Mouse (Mus musculus) kidney, embryonic 16.5 days (tissue): ENCODE results near the gene Zbtb33. TPM values are rescaled to one million over a fixed set of nuclear protein-coding genes. Genes with fewer than 3 reads are reported as not detected.
A peak's percentile ranks its signal among the peaks of the same experiment; 100 is the strongest.
"Not testable (repeated sequence)": the region's sequence is repeated elsewhere in the genome, so short reads cannot be mapped to it uniquely, and the experiment has no call there.

Source experiments
- ATAC-seq: fragments of 200-750 bp; cut with Nextera tagmentation; 2 replicates; pipeline ENCODE4 v1.8.0; 2017; ENCODE audit warnings: moderate TSS enrichment; ENCODE audit not compliant: low FRiP score, low TSS enrichment
- H3K27ac ChIP-seq: fragments of 300-500 bp; sonication (generic); 2 replicates; pipeline ENCODE4 v1.5.1; 2014; ENCODE audit warnings: low read length
- H3K27me3 ChIP-seq: fragments of 300-500 bp; sonication (generic); 2 replicates; pipeline ENCODE4 v1.6.1; 2014; ENCODE audit warnings: low read length, control low read depth, mixed read lengths; ENCODE audit not compliant: insufficient read depth
- H3K36me3 ChIP-seq: fragments of 300-500 bp; sonication (generic); 2 replicates; pipeline ENCODE4 v1.6.1; 2014; ENCODE audit warnings: low read length, control low read depth, mixed read lengths; ENCODE audit not compliant: insufficient read depth
- H3K4me1 ChIP-seq: fragments of 300-500 bp; sonication (generic); 2 replicates; pipeline ENCODE4 v1.6.1; 2014; ENCODE audit warnings: low read length, control low read depth, mixed read lengths; ENCODE audit not compliant: insufficient read depth
- H3K4me2 ChIP-seq: fragments of 300-500 bp; sonication (generic); replicated peaks from 2 replicates; pipeline ENCODE4 v1.6.1; 2014; ENCODE audit warnings: low read depth, low read length
- H3K4me3 ChIP-seq: fragments of 300-500 bp; sonication (generic); 2 replicates; pipeline ENCODE4 v1.5.1; 2014; ENCODE audit warnings: mild to moderate bottlenecking, low read length
- H3K9ac ChIP-seq: fragments of 300-500 bp; sonication (generic); replicated peaks from 2 replicates; pipeline ENCODE4 v1.6.1; 2014; ENCODE audit warnings: low read length
- H3K9me3 ChIP-seq: fragments of 300-500 bp; sonication (generic); 2 replicates; pipeline ENCODE4 v1.6.1; 2016; ENCODE audit warnings: low read length, control low read depth
- WGBS: fragments of 180-500 bp; shearing (Covaris S2); extraction: QIAGEN DNeasy Blood & Tissue Kit; methylation state at CpG from one replicate; pipeline ENCODE4 v1.1.7; 2014; 5-methylcytosine and 5-hydroxymethylcytosine counted together
- polyA plus RNA-seq: library from polyadenylated mRNA; unstranded; fragments of >200 nt; fragmentation: Nextera tagmentation; extraction: Ambion mirVana; gene quantifications from 2 replicates; pipeline ENCODE4 v1.2.1, GENCODE M21; 2015

Zbtb33 gene
- 3.4 and 4.2 TPM in 2 replicates for polyA plus RNA-seq

DNA sequence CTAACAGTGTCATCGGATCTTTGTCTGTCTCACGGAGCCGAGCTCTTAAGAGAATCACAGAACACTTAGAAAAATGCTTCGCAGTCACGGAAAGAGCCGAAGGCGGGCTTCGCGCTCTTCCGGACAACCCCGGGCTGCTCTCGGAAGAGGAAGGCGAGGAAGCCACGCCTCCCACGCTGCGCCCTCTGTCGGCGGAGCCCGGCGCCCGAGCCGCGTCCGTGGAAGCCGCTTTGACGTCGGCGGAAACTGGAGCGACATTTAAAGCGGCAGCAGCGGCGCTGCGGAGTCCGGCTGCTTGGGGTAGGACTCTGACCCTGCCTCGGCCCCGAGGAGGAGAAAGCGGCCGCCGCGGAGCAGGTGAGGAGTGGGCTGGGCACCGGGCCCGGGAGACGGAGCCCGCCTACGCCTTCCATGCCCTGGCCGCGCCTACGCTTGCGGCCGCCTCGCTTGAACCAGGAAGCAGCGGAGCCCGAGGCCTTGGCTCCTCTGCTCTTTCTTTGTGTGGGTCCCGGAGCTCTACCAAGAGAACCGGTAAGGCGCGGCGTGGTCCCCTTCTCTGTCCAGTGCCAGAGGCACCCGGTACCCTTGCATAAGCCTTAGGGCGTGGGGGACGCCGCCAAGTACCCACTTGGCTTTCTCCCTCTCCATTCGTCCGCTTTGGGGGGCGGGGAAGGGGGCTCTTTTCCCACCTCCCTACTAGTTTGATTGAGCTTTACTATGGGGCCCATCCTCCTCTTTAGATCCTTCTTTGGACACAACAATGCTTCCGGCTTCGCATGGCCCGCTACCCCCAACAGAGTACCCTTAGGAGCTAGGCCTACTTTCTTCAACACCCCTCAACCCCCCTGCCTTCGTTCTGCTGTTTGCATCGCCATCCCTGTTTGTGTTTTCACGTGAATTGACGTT, at the start of gene Zbtb33:
TSS of gene Zbtb33 (plus strand) at position 242 of the 906 bp plus-strand sequence.
- no peaks in the 10 kb centered on the region for H3K27me3 ChIP-seq
- H3K9me3 ChIP-seq: no peaks in the 10 kb centered on the region
- H3K9ac ChIP-seq: peak within 1 kb of the TSS; percentile 79
- peak; percentile 97 for ATAC-seq
- peak within 1 kb of the TSS; percentile 91 for H3K27ac ChIP-seq
- H3K36me3 ChIP-seq: 0 out of 2 replicates have a peak, but pooled peaks cover 4% of the 10 kb centered on the region
- peak within 1 kb of the TSS; percentile 65 for H3K4me2 ChIP-seq
- 23% methylated on average over 61 of the region's 72 CpGs for WGBS
- H3K4me1 ChIP-seq: peaks cover 3% of the 10 kb centered on the region; the same call in 1 of the 2 replicates
- peak within 1 kb of the TSS; percentile 73 for H3K4me3 ChIP-seq

DNA sequence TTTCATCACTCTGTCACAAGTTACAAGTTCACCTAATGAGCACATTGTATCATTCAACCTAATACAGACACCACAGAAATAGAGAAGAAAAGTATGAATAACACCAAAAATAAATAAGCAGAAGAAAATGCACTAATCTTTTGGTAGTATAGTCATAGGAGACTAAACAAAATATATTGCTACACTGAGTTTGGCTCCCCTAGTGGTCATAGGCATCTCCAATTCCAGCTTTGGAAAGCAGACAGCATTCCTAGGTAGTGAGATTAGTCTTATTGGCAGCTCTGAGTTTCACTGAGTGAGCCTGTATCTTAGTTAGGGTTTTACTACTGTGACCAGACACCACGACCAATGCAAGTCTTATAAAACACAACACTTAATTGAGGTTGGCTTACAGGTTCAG, 30.5 kb upstream of the Zbtb33 start:
- H3K4me3 ChIP-seq: no peak overlapping the region
- H3K27me3 ChIP-seq: no peaks in the 10 kb centered on the region
- H3K4me1 ChIP-seq: no peaks in the 10 kb centered on the region
- H3K36me3 ChIP-seq: no peaks in the 10 kb centered on the region
- no peak overlapping the region for H3K27ac ChIP-seq
- H3K4me2 ChIP-seq: no peak overlapping the region
- 50% methylated on average over 1 of the region's 1 CpGs for WGBS
- ATAC-seq: no peak
- no peak overlapping the region for H3K9ac ChIP-seq
- H3K9me3 ChIP-seq: no peaks in the 10 kb centered on the region

DNA sequence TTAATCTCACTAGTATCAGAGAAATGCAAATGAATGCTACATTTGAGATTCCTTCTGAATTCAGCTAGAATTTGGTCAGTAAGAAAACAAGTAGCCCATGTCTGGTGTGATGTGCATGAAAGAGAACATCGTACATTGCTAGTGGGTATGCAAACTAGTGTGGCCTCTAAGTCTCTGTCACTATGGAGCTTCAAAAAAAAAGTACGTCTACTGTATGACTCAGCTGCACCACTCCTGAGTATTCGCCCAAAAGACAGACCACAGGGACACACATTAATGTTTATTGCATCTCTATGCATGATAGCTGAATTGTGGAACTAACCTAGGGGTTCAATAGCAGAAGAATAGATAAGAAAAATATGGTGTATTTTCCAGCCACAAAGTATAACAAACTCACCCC, 24.3 kb upstream of the Zbtb33 start:
- WGBS: 86% methylated on average over 3 of the region's 3 CpGs
- no peak overlapping the region for H3K4me2 ChIP-seq
- no peaks in the 10 kb centered on the region for H3K9me3 ChIP-seq
- no peak overlapping the region for H3K4me3 ChIP-seq
- H3K27me3 ChIP-seq: no peaks in the 10 kb centered on the region
- no peaks in the 10 kb centered on the region for H3K36me3 ChIP-seq
- H3K4me1 ChIP-seq: no peaks in the 10 kb centered on the region
- ATAC-seq: no peak
- no peak overlapping the region for H3K27ac ChIP-seq
- H3K9ac ChIP-seq: no peak overlapping the region

DNA sequence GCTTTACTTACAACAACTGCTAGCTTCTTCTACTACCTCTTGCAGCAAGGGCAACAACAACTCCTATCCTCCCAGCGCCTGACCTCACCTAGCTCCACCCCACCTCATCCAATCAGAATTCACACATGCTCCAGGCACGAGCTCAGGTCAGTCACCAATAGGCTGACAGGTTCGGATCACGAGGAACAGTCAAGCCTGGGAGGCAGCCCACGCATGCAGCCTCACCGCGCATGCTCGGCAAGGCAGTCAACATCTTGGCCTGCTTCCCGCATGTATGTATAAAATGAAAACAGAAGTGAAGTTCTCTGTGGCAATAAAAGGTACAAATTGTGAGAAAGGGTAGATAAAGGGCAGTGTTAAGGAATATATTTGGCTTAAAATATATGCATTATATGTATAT, 23.5 kb upstream of the Zbtb33 start:
- Histone ChIP-seq H3K9me3 (no peaks in the 10 kb centered on the region), H3K9ac (no peak overlapping the region), H3K4me2 (no peak overlapping the region), H3K27me3 (no peaks in the 10 kb centered on the region), H3K4me1 (no peaks in the 10 kb centered on the region), H3K4me3 (no peak overlapping the region), H3K36me3 (no peaks in the 10 kb centered on the region), H3K27ac (no peak overlapping the region)
- 71% methylated on average over 9 of the region's 9 CpGs for WGBS
- no peak for ATAC-seq

DNA sequence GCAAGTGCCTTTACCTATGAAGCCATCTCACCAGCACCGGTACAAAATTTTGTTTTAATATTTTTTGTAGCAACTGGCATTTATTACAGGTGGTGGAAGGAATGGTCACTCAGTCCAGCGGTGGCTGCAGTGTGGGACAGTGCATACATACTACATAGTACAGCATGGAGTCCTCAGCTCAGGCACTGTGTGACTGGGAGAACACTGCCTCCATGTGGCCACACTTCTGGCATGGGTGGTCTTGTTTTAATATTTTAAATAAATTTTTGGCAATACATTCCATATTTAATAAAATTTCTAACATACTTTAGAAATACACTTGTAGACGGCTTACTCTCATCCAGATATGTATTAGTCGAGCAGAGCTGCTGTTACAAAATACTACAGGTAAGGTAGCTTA, 23.0 kb upstream of the Zbtb33 start:
- ATAC-seq: no peak
- Histone ChIP-seq H3K4me3 (no peak overlapping the region), H3K27ac (no peak overlapping the region), H3K4me1 (no peaks in the 10 kb centered on the region), H3K36me3 (no peaks in the 10 kb centered on the region), H3K4me2 (no peak overlapping the region), H3K9ac (no peak overlapping the region), H3K9me3 (no peaks in the 10 kb centered on the region), H3K27me3 (no peaks in the 10 kb centered on the region)
- WGBS: 76% methylated on average over 4 of the region's 4 CpGs

DNA sequence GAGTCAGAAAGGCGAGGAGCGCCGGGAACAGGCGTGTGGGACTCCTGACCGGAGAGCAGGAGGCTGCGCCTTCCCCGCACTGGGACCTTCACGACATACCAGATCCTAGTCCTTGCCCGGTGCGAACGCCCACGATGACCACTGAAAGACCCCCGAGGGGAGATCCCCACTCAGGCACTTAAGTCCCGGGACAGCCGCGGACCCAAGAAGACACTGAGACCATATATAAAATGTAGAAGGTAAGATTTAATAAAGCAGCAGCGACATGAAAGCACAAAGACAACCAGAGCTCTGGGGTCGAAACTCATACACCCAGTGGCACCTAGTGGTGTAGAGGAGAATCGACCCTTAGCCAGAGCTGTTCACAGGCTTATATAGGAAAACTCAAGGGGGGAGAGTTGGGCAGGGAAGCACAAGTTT, 9.7 kb upstream of the Zbtb33 start:
- Histone ChIP-seq H3K9ac (0 out of 2 replicates have a peak overlapping the region, but pooled peaks have one; percentile 38), H3K4me2 (peak overlapping the region; percentile 46), H3K4me3 (peak overlapping the region; percentile 33)
- not testable (repeated sequence) for H3K36me3 ChIP-seq, H3K4me1 ChIP-seq, H3K27me3 ChIP-seq, H3K27ac ChIP-seq, H3K9me3 ChIP-seq
- 38% methylated on average over 18 of the region's 19 CpGs for WGBS
- peak; percentile 72; the same call in 1 of the 2 replicates for ATAC-seq

DNA sequence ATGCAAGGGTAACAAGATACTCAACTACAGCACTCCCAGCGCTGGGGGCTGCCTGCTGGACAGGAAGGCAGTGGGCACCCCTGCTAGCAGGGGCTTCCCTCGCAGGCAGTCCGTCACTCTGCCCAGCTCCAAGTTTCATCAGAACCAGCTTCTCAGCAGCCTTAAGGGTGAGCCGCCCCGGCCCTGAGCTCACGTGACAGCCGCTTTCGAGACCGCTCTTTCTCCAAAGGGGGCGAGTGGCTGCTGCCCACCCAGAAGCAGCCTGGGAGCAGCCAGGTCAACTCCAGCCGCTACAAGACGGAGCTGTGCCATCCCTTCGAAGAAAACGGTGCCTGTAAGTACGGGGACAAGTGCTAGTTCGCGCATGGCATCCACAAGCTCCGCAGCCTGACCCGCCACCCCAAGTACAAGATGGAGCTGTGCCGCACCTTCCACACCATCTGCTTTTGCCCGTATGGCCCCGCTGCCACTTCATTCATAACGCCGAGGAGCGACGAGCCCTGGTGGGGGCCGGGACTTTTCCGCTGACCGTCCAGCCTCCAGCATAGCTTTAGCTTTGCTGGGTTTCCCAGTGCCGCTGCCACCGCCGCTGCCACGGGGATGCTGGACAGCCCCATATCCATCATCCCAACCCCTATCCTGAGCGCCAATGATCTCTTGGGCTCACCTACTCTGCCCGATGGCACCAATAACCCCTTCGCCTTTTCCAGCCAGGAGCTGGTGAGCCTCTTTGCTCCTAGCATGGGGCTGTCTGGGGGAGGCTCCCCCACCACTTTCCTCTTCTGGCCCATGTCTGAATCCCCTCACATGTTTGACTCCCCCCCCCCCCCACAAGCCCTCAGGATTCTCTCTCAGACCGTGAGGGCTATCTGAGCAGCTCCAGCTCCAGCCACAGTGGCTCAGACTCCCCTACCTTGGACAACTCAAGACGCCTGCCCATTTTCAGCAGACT, 8.7 kb upstream of the Zbtb33 start:
- Histone ChIP-seq H3K27me3 (no peaks in the 10 kb centered on the region), H3K9ac (peak overlapping the region; percentile 56), H3K4me2 (peak overlapping the region; percentile 72), H3K36me3 (no peaks in the 10 kb centered on the region), H3K27ac (no peak overlapping the region; the same call in 1 of the 2 replicates), H3K4me1 (no peaks in the 10 kb centered on the region), H3K9me3 (peaks cover 4% of the 10 kb centered on the region; the same call in 1 of the 2 replicates), H3K4me3 (peak overlapping the region; percentile 50)
- 33% methylated on average over 38 of the region's 38 CpGs for whole genome bisulfite sequencing
- ATAC-seq: peak; percentile 87

DNA sequence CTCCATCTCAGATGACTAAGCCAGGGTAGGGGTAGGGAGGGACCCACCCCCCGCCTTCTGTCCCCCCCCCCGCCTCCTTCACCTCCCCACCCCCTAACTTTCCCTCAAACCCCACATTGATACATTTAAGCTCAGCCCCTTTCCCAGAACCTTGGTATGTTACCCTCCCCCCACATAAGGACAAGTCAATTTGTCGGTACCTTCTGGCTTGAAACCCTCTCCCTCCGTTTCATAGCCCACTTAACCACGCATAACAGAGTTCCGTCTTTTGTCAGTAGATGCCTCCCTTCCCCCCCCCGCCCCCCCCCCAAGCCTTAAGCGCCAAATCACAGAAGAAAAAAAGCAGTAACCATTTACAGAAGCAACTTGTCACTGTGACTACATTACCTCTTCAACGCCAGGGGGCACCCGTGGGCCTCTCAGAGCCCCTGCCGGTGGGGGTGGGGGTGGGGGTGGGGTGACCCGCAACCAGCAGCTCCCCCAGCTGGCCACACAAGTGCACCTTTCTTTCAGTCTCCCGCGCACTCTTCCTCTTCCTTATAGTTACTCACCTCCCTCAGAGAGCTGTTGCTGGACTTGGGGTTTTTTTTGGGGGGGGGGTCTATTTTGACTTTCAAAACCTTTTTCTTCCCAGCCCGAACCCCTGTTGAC, 7.9 kb upstream of the Zbtb33 start:
- 15% methylated on average over 11 of the region's 15 CpGs for WGBS
- ATAC-seq: peak; percentile 61
- no peak overlapping the region for H3K27ac ChIP-seq
- H3K27me3 ChIP-seq: no peaks in the 10 kb centered on the region
- H3K4me2 ChIP-seq: peak overlapping the region; percentile 72
- no peak overlapping the region for H3K4me3 ChIP-seq
- H3K9me3 ChIP-seq: peaks cover 4% of the 10 kb centered on the region; the same call in 1 of the 2 replicates
- H3K9ac ChIP-seq: no peak overlapping the region
- H3K36me3 ChIP-seq: no peaks in the 10 kb centered on the region
- H3K4me1 ChIP-seq: no peaks in the 10 kb centered on the region

DNA sequence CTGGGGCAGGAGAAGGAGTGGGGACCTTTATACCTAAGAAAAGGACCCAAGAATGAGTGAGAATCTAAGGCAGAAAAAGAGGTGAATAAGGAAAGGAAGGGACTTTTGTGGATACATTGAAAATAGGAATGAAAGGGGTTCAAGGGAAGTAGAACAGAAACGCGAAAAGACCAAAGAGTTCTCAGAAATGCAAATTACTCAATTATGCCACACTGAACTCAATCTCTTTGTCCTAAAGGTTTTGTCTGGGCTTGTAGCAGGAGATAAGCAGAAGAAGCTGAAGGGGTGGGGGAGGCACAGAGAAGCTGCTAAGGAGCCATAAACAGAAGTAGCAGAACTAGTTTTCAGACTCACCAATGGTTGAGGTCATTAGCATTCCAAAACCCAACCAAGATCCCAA, 4.1 kb upstream of the Zbtb33 start:
- Histone ChIP-seq H3K9me3 (no peaks in the 10 kb centered on the region), H3K9ac (no peak overlapping the region), H3K27ac (no peak overlapping the region), H3K36me3 (no peaks in the 10 kb centered on the region), H3K27me3 (no peaks in the 10 kb centered on the region), H3K4me3 (no peak overlapping the region), H3K4me2 (no peak overlapping the region), H3K4me1 (no peaks in the 10 kb centered on the region)
- 48% methylated on average over 2 of the region's 2 CpGs for WGBS
- no peak for ATAC-seq
